Mouse (Mus musculus) liver, adult 10 weeks (tissue): ENCODE measurements around the gene Perm1. TPM values are rescaled to one million over a fixed set of nuclear protein-coding genes. Genes with fewer than 3 reads are reported as not detected.

ENCODE experiments used
- polyA plus RNA-seq: library from polyadenylated mRNA; stranded (reverse); fragments of 350-450 nt; fragmentation: Illumina TruSeq; extraction: RNeasy Lipid Tissue Mini Kit (QIAGEN cat#74804); gene quantifications from one replicate; pipeline ENCODE4 v1.2.3, GENCODE M21; 2014; ENCODE audit warnings: low read depth, low replicate concordance

Gene Perm1
- polyA plus RNA-seq = not detected

DNA sequence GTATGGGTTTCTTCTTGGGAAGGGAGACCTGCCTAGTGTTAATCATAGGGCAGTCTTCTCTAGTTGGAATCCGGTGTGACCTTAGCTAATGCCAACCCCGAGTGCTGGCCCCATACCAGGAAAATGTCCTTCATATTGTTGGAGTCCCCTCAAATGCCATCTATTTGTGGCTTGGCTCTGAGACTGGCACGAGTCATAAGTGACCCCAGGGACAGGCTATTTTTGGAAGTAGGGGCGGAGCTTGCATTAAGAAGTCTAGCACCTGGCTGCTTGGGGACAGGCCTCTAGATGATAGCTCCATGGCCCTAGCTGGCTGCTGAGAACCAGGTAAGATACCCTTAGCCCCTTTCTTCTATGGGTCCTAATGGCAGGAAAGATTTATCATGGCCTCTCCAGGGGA is at the start of gene Perm1:
Gene Perm1 (plus strand): TSS at position 220 of the 400 bp plus-strand sequence.

DNA sequence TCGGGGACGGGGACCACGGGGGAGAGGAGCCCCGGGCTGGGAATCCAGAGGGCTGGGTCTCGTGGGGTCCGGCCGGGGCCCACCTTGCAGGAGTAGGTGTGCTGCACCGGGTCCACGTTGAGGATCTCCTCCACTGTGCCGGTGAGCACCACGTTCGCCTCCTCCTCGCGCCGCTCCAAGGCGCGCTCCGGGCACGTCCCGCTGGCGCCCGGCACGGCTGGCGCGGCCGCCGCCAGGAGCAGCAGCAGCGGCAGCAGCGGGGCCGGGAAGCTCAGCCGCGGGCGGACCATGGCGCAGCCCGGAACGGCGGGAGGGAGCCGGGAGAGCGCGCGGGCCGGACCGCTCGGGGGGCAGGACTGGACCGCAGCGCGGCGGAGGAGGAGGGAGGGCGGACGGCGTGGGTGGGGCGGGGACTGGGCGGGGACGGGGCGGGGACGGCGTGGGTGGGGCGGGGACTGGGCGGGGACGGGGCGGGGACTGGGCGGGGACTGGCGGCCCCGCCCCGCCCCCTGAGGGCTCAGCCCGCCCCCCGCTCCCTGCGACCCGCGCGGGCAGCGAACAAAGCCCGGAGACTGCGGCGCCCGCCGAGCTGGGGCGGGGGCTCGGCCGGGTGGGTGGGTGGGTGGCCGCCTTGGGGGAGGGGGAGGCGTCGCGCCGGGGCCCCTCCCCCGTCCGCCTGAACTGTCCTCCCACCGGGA is 18.4 kb upstream of the Perm1 start, which contains the start of gene Agrn:
Gene Agrn (minus strand): TSS at position 358 of the 698 bp plus-strand sequence.

DNA sequence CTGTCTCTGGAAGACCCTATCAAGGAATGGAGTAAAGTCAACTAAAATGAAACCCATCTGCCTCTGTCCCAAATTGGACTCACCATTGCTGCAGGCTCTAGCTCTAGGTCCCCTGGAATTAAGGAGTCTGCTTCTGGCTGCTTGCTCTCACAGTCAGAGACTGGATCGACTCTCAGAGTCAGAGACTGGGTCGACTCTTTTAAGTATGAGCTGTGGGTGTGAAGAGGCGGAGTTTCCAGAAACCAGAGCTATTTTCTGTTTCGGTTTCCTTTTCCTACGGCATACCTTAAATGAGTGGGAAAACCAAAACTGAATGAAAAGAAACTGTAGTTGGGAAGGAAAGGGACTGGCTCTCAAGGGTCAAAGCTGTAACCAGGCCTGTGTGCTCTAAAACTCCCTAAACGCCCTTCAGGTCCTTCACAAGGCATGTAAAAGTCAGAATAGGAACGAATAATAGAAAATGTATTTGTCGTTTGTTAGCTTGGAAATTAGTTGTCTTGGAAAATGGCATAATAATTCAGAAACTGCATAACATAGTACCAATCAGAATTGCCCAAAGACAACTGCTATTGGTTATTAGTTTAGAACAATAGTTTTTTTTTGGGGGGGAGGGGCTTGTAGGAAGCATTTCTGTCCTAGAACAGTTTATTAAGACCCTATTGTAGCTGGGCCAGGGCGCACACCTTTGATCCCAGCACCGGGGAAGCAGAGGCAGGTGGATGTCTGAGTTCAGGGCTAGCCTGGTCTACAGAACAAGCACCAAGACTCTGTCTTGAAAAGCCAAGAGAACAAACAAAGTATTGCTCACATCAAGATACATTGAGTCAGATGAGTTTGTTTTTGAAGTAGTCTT is 14.8 kb upstream of the Perm1 start, which contains the start of gene Isg15:
Gene Isg15 (minus strand): TSS at position 196 of the 853 bp plus-strand sequence.

DNA sequence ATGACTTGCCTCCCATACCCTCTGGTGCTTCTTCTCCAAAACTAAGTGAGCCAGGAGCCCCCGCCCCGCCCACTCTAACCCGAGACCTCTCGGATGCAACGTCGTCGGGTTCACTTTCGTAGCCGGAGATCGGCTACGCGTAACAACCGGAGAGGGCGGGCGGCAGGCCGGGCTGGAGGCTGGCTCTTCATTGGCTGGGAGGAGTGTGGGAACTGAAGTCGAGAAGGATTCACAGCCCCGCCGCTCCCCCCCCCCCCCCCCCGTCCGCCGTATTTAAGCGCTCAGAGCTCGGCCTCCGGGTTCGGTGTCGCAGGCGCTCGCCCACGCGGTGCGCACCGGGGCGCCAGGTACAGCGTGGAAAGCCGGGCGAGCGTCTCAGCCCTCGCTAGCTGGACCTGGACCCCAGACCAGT is 12.7 kb upstream of the Perm1 start, which contains the start of gene AW011738:
Gene AW011738 (plus strand): TSS at position 304 of the 412 bp plus-strand sequence.

DNA sequence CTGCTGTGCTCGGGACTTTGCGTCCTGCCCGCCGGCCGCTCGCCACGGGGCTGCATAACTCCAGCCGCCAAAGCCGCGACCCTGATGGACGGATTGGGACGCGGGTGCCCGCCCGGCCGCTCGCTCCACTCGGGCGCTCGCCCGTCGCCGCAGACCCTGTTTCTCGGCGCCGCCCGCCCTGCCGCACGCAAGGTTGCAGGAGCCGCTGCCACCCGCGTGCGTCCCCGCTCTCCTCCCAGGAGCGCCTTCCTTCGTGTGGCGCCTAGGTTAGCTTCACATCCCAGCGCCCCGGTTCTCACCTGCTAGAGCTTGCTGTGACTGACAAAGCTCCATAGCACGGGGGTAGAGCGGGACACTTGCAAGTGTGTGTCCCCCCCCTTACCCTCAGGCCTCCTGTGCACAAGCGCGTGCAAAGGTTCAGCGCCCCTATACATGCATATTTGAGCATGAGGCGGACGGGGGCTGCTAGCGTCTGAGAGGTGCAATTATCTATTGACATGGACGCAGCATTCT is 19.1 kb downstream of the Perm1 start, which contains the start of gene Plekhn1:
Gene Plekhn1 (minus strand): TSS at position 157 of the 513 bp plus-strand sequence.

DNA sequence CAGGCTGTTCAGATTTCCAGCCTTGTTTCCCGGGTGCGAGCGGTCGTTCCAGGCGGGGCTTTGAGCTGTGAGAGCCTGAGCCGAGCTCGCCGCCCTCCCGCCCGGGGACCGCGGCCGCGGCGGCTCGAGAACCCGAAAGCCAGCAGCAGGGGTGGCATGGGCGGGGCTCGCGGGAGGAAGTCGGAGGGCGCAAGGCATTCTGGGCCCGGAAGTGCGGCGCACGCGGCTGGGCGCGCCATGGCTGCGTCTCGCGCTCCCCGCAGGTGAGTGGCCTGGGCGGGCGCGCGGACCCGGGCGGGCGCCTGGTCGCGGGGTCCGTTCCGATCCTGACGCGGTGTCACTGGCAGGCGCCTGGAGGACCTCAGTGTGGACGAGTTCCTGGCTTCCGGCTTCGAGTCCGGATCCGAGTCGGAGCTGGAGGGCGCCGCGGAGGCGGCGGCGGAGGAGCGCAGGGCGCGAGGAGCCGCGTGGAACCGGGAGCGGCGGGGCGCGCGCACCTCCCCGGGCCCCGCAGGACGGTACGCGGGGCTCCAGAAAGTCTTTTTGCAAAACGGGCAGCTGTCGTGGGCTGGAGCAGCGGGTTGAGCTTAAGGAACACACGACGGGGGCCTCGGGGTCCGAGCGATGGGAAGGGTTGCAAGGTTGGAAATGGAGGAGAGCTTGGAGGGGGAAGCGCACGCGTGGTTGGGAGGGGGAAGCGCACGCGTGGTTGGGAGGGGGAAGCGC is 20.3 kb downstream of the Perm1 start, which contains the start of gene Noc2l:
Gene Noc2l (plus strand): TSS at position 203 of the 726 bp plus-strand sequence.

DNA sequence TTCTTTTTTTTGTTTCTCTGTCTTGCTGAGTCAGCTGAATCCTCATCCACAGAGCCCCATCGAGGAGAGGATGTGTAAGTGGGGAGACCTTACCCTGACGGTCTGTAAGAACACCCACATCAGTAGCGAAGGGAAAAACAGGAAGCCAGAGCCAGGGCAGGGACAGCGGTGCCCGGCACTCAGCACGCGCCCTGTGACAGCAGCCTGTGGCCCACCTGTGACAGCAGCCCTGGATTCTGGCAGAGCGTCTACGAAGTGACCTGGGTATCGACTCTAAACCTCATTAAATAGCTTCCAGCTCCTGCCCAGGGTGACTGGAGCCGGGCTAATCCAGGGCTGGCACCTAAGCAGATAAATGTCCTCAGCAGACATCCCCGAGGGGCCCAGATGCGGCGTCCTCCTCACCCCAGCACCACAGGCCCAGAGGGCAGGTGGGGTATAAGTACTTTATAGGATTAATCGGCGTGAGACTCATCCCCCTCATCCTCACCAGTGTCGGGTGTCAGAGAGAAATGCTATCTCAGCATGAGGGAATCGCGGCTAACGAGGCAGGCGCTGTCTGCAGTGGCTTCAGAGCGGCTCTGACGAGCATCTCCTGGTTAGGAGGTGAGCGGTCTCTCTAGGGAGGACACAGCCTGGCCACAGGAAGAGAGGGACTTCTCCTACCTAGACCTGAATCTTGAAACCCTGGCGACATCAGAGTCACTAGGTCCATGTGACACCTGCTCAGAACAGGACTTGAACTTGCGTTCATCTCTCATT is 39.6 kb downstream of the Perm1 start, which contains the start of gene Samd11:
Gene Samd11 (minus strand): TSS at position 580 of the 762 bp plus-strand sequence.

Other genes starting within 250 kb of the Perm1 start
- 1.3 TPM for gene B3galt6, start 223.2 kb upstream of the Perm1 start, polyA plus RNA-seq
- 98.4 TPM for gene Sdf4, start 223.0 kb upstream of the Perm1 start, polyA plus RNA-seq
- gene Tnfrsf4, start 202.0 kb upstream of the Perm1 start, polyA plus RNA-seq = not detected
- not detected for gene Tnfrsf18, start 189.7 kb upstream of the Perm1 start, polyA plus RNA-seq
- not detected for gene Ttll10, start 156.5 kb upstream of the Perm1 start, polyA plus RNA-seq
- 1.2 TPM for gene 9430015G10Rik, start 105.9 kb upstream of the Perm1 start, polyA plus RNA-seq
- gene Rnf223, start 85.4 kb upstream of the Perm1 start, polyA plus RNA-seq = not detected
- gene Agrn, start 18.4 kb upstream of the Perm1 start, polyA plus RNA-seq = 6.9 TPM
- 1.6 TPM for gene Isg15, start 15.1 kb upstream of the Perm1 start, polyA plus RNA-seq
- gene AW011738, start 12.6 kb upstream of the Perm1 start, polyA plus RNA-seq = 1.0 TPM
- gene Plekhn1, start 19.0 kb downstream of the Perm1 start, polyA plus RNA-seq = 0.90 TPM
- gene Noc2l, start 20.1 kb downstream of the Perm1 start, polyA plus RNA-seq = 4.3 TPM
- not detected for gene Samd11, start 39.8 kb downstream of the Perm1 start, polyA plus RNA-seq
- not detected for gene Vmn2r-ps159, start 115.2 kb downstream of the Perm1 start, polyA plus RNA-seq